In the genomic region with DNA sequence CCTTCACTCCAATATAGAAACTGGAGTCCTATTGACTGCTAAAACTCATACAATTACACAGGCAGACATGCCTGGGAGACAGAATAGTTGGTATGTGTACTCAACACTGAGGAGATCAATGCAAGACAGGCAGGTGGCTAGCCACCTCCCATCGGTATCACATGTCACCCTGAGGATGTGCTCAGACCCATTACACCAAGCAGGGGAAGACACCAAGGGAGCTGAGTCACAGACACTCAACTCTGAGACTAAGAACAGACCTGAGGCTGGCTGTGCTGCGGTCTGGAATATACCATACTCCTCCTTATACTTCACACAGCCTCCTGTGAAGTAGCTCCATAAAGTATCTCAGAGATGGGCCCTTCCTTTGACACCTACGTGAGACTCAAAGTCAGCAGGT, we compare ENCODE assay signal across 13 mouse cellular contexts.
DNase-seq lines count a peak whose midpoint lies in the region; ATAC-seq lines count a peak whose summit lies in the region.
"Had no signal": no experiment of that assay in that cellular context is flagged by ENCODE, and none has a peak within 500 bp of the region (broad histone marks: within the 10 kb centered on the region; RNA-seq: fewer than 3 reads in every experiment).

No protein-coding gene starts in this region.

- H3K4me1 ChIP-seq in midbrain, embryonic 11.5 days (ENCODE audit: control insufficient read depth, insufficient read depth, low read length), result no peaks in the 10 kb centered on the region; the same call in 1 of the 2 replicates

- no peaks in the 10 kb centered on the region for H3K27me3 ChIP-seq in midbrain, embryonic 11.5 days (ENCODE audit: control insufficient read depth, insufficient read depth, low read length)
- H3K27me3 ChIP-seq: neural tube, embryonic 12.5 days; stomach, embryonic 15.5 days had no signal

- H3K4me3 ChIP-seq in midbrain, embryonic 11.5 days (ENCODE audit: low read depth, low read length), result no peak overlapping the region
- H3K4me3 ChIP-seq: heart, adult 2 months; neural tube, embryonic 12.5 days; stomach, embryonic 15.5 days had no signal

- H3K4me2 ChIP-seq in midbrain, embryonic 11.5 days, result no peak overlapping the region
- H3K4me2 ChIP-seq: neural tube, embryonic 12.5 days; stomach, embryonic 15.5 days had no signal

- 92% methylated on average over 3 of the region's 3 CpGs for WGBS in midbrain, embryonic 11.5 days

- intact Hi-C loops in left cerebral cortex, postnatal 4 days (cut with DNase I), result no loop called here

- no peak overlapping the region for H3K9ac ChIP-seq in midbrain, embryonic 11.5 days (ENCODE audit: low read length)
- H3K9ac ChIP-seq: neural tube, embryonic 12.5 days; stomach, embryonic 15.5 days had no signal

- no peaks in the 10 kb centered on the region for H3K9me3 ChIP-seq in midbrain, embryonic 11.5 days (ENCODE audit: control insufficient read depth, low read length)
- H3K9me3 ChIP-seq: neural tube, embryonic 12.5 days; stomach, embryonic 15.5 days had no signal

- H3K36me3 ChIP-seq in midbrain, embryonic 11.5 days (ENCODE audit: control insufficient read depth, insufficient read depth, low read length), result no peaks in the 10 kb centered on the region
- H3K36me3 ChIP-seq: neural tube, embryonic 12.5 days; stomach, embryonic 15.5 days had no signal

- peak; percentile 29 to 33 for DNase-seq in B cell, adult 2 months
- peak; percentile 86 for DNase-seq in induced T-regulatory cell, adult 2 months (ENCODE audit: low read depth)
- no peak for DNase-seq in midbrain, embryonic 11.5 days (ENCODE audit: low spot score, missing footprints)
- DNase-seq in adipocyte (ENCODE audit: low spot score), result no peak
- no peak for DNase-seq in left cerebral cortex, postnatal 4 days
- DNase-seq: cerebellum, postnatal 36 days; heart, adult 2 months; kidney, adult 2 months; right cerebral cortex, adult 18-20 months had no signal

- H3K27ac ChIP-seq in midbrain, embryonic 11.5 days (ENCODE audit: low read depth, low read length), result no peak overlapping the region
- H3K27ac ChIP-seq: heart, adult 2 months; neural tube, embryonic 12.5 days; stomach, embryonic 15.5 days had no signal

- ATAC-seq in CD4-positive, CD25-positive, alpha-beta regulatory T cell, adult 4 months, result peak; percentile 77
- peak; percentile 46 for ATAC-seq in megakaryocyte progenitor cell, adult 5-6 weeks (replicated peaks; ENCODE audit: poor library complexity)
- ATAC-seq in midbrain, embryonic 11.5 days (ENCODE audit: low FRiP score), result no peak

Comparison
In these comparisons a context has a peak if more than half of its experiments do, and no peak if none do; other contexts are left out.
1. DNase-seq: peak in B cell, adult 2 months (2 of 2) and induced T-regulatory cell, adult 2 months (single experiment); none in midbrain, embryonic 11.5 days (single experiment), adipocyte (single experiment) and left cerebral cortex, postnatal 4 days (single experiment).